Mouse (Mus musculus) frontal cortex, adult 2 months (tissue): ENCODE results near the gene 4930519P11Rik. TPM values are rescaled to one million over a fixed set of nuclear protein-coding genes. Genes with fewer than 3 reads are reported as not detected.
A peak's percentile ranks its signal among the peaks of the same experiment; 100 is the strongest.

Source experiments
- DNase-seq, 2 experiments: peaks; one replicate each; pipeline ENCODE4 v3.0.0; 2022; ENCODE audit warnings: low spot score in 1 of 2; ENCODE audit errors: extremely low spot score in 1 of 2
- polyA plus RNA-seq: library from polyadenylated mRNA; depleted of rRNA; stranded (reverse); fragments of >200 nt; gene quantifications from 2 replicates; pipeline ENCODE4 v1.2.3, GENCODE M21; 2012

The 4930519P11Rik gene
- polyA plus RNA-seq, 1 experiment: 0.48 TPM

DNA sequence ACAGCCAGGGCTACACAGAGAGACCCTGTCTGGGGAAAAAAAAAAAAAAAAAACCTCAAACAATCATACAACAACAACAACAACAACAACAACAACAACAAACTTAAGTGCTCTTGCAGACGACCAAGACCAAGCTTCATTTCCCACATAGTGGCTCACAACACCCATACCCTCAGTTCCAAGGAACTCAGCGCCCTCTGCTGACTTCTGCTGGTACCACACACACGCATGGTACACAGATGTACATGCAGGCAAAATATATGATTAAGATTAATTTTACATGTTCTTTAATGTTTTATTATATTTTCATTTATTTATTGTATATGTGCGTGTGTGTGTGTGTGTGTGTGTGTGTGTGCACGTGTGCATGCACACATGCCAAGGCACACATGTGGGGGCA is 26.8 kb downstream of the 4930519P11Rik start:
- DNase-seq: peak in 1 of 2 experiments; percentile 47

DNA sequence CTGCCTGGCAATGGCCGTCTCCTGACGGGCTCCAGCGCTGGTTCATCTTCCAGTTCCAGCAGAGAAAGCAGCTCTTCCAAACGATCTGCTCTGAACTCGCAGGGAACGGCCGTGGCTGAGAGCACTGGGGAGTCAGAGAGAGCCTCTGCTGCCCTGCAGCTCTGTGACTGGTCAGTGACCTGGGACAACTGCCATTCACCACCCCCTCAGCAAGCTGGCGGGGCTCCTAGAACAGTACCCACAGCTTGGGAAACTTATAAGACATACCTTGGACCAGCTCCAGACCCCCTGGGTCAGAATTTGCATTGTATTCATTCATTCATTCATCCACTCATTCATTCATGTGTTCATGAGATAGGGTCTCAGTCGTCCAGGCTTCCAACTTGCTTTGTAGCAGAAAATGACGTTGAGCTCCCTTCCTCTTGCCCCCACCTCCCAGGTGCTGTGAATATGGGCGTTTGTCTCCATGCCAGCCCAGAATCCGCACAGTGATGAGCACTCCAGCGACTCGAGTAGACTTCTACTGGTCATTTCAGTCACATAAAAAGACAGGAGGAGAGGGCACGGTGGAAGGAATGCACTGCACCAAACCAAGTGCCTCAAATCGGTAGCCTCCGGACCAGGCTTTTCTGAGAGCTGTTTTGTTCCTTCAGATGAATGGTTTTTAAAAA is 28.2 kb downstream of the 4930519P11Rik start:
- DNase-seq: no peak

DNA sequence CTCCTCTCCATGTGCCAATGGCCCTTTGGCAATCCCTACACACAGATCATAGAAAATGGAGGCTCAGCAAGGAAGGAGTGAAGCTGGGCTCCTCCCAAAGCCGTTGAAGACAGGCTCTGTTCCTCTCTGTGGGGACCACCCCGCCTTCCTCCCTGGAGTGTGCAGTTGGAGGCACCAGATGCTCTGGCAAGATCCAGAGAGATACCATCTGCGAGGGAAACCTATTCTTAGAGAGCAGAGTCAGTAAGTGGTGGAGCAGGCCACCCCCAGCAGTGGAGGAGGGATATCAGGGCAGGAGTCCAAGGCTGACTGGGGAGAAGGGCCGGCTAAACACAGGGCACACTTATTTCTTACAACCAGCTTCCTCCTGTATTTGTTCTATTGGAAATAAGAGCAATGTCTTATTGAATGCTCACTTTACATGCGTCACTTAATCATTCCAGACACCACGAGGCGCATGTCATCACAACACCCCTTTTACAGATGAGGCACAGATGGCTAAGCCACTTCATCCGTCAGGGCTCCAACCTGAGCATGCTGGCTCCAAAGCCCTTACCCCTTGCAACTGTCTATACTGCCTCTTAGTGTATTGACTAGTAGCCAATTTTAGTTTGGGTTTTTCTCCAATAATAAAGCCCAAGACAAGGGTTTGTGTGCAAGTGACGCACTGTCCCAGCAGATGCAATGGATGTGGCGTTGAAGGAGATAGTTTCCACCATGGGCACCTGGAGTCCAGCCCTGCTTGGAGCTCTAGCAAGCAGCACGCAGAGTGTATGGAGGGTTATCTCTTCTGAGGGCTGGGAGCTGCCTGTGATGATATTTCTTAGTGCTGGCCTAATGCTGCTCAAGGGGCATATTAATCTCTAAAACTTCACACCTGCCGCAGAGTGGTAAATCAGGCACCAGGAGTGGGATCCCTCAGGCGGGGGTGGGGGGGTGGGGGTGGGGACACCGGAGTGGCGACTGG is 29.0 kb downstream of the 4930519P11Rik start:
- peak; percentile 95 for DNase-seq

DNA sequence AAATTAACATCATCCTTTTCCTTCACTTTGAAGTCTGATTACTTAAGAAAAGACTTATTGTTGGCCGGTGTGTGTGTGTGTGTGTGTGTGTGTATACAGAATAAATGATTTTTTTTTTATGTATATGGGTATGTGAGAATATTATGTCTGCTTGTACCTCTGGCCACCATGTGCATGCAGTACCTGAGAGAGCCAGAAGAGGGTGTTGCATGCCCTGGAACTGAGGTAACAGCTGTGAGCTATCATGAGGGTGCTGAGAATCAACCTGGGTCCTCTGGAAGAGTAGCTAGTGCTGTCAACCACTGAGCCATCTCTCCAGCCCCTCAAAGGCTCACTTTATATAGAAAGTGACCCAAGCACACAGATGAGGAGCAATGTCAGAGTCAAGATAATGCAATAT is 31.8 kb downstream of the 4930519P11Rik start:
- no peak for DNase-seq

DNA sequence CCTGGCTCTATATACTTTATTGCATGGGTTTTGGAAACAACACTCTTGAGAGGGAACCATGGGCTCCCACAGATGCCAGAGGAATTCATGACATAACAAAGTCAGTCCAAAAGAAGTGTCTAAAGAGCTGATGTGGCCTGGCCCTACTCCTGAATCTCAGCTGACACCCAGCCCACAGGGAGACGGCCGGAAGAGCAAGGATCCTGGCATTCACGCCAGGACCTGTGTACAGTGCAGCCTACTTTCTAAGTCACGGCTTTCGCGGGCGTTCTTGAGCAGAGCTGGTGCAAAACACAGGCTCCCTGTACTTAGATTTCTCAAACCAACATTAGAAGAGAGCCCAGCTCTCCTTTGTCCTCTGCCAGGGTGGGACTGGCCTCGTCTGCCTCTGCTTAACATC is 32.7 kb downstream of the 4930519P11Rik start:
- no peak for DNase-seq

DNA sequence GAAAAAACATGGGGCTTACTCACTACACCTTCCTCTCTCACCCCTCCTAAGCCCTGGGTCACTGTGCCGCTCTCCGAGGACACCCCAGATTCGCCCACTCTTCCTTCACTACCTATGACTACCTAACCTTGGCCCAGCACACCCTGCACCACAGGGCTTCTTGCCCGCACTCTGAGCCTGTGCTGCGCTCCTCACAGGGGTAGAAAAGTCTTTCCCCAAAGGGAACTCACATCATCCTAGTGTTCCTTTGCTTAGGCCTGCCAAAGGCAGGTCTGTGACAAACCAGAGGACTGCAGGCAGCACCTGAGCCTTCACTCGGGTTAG is 35.5 kb downstream of the 4930519P11Rik start:
- no peak for DNase-seq

DNA sequence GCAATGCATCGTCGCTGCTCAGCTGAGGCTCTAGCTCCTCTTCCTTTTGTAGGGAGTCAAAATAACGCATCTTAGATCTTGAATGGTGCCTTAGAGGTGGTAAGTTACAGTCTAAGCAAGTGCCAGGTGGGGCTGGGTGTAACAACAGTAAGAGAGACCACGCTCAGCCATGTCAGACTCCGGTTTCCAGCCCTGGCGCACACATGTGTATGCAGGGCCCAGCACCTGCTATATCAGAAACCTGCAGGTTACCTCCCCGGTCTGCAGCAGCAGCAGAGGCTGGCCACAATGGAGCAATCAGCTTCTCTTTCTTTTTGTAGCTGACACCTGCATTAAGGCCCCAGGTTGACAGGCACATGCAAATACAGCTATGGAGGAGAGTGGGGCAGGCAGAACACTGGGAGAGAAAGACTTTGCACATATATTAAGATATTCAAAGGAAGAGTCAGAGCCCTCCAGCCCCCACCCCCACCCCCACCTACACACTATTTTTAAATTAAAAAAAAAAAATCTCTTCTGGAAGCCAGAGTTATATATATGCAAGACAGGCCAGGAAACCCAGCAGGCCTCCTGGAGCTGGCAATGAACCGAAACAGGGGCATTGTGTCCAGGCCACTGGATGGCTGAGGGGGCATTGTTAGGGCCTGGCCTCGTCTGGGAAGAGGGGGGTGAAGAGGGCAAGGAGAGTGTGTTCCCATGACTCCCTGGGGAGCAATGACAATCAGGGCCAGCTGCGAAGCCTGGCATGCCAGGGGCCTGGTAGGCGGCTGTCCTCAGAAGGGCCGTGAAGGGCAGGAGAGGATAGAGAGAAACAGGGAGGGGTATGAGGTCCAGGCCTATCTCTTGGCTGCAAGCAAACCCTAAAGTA is 36.1 kb downstream of the 4930519P11Rik start:
- DNase-seq: no peak

DNA sequence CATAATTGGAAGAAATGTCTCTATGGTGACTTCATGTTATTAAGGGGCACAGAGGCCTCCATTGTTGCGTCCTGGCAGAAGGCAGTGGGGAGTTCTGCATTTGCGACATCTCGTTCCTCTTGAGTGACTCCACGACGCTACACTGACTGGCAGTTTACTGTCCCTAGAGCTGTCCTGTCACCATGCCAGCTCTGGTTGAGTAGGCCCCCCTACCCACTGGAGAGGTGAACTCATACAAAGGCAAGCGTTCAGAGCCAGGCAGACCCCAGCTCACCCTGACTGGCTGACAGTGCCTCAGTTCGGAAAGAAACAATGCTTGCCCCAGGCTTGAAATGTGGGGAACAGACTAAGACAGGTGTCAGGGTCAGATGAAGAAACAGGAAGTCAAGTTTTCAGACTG is 39.0 kb downstream of the 4930519P11Rik start:
- DNase-seq: no peak

DNA sequence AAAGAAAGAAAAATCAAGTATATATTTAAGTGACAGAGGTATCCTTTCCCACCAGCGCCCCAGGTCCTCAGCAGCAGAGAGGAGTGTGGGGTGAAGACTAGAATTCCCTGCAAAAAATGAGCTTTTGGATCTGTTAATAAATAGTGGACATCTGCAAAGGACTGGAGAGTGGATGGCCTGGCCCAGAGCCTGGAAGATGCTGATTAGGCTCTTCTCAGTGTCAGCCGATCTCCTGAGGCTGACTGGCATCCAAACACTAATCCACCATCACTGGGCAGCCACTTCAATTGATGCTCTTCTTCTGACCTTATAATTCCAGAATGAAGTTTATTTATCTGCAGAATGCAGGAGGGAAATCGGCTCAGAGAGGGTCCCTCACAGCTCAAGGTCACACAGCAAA is 40.2 kb downstream of the 4930519P11Rik start:
- DNase-seq: no peak

DNA sequence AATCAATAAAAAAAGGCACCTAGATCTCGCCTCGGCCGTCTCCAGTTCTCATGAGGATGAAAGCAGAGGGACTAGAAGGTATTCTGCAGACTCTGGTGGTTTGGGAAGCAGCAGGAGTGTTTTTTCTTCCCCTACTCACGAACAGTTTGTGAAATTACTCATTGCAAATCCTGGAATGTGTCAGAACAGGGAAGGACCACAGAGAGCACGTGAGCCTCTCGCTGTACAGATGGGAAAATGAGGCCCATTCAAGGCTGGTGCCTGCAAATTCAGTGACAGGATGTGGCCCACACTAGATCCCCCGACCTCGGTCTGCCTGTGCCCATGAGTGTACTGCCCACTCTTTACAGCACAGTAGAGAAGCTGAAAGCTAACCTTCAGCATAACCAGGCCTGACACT is 41.3 kb downstream of the 4930519P11Rik start:
- DNase-seq: no peak

DNA sequence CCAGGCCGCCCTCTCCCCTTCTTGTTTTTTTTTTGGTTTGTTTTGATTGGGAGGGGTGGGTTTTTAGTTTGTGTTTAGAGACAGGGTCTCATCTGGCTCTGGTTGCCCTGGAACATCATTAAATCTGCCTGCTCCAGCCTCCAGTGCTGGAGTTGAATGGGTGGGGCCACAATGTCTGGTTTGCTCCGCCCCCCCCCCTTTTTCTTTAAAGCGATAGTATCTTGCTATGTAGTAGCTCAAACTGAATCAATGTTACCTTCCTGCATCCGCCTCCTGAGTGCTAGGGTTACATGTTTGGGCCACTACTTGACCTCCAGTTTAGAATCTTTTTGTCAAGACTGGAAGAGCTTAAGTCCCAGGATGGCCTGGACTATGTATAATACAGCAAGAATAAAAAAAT is 42.0 kb downstream of the 4930519P11Rik start:
- DNase-seq: no peak

DNA sequence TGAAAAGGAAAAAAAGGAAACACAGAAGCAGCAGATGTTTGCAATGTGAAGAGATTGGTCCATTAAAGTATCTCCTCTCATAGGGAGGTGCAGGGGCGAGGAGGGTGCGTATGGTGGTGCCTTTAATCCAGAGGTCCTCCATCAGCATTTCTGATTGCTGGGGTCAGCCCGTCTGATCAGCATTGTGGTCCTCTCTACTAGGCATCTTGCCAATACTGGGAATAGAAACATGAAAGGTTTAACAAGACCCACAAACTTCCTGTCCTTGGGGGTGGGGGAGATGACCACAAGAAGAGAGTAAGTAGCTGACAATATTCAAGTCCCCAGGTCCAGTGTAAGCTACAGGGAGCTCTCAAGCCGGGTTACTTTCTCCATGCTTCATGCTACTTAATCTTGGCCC is 42.6 kb downstream of the 4930519P11Rik start:
- no peak for DNase-seq

DNA sequence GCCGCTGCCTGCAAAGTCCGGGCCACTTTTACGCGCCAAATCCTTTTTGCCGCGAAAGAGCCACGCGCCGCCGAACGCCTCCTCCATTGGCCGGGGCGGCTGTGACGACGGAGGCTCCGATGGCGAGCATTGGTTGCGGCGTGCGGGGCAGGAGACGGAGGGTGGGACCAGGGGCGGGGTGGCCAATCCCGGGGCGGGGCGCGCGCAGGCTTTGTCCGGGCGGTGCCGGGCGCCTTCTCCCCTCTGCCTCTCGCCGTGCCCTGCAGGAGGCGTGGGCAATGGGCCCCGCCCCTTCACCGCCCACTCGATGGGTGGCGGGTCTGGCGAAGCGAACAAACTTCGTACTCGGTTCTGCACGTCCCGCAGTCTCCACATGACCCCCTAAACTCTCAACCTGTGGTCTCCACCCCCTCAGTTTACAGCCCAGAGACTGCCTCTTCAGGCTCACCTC is 43.4 kb downstream of the 4930519P11Rik start, which contains the start of gene E2f1:
Gene E2f1 (minus strand): TSS at position 57 of the 451 bp plus-strand sequence.
- DNase-seq: peak; percentile 87 to 92

DNA sequence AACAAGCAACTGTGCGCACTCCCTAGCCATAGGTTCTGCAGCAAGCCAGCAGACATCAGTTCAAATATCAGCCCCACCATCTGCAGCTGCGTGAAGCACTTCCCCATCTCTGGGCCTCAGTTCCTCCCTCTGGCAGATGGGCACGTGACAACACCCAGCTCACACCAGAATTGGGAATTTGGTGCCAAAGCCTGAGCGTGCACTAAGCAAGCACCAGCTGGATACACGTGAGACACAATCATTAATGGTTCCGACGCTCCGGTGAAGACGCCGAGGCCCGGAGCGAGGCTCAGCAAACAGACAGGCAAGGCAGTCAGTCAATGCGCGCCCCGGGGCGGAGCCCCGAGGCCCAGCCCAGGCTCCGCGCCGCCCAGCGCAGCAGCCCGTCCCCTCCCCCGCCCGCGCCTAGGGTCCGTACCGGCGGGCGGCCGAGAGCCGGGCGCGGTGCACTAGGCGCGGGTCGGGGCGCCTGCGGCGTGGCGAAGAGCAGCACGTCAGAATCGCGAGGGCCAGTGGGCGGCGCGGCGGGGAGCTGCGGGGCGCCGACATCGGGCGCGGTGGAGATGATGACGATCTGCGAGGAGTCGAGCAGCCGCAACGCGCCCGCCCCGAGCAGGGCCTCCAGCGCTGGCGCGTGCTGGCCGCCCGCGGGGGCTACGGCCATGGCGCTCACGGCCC is 44.0 kb downstream of the 4930519P11Rik start:
- no peak for DNase-seq

DNA sequence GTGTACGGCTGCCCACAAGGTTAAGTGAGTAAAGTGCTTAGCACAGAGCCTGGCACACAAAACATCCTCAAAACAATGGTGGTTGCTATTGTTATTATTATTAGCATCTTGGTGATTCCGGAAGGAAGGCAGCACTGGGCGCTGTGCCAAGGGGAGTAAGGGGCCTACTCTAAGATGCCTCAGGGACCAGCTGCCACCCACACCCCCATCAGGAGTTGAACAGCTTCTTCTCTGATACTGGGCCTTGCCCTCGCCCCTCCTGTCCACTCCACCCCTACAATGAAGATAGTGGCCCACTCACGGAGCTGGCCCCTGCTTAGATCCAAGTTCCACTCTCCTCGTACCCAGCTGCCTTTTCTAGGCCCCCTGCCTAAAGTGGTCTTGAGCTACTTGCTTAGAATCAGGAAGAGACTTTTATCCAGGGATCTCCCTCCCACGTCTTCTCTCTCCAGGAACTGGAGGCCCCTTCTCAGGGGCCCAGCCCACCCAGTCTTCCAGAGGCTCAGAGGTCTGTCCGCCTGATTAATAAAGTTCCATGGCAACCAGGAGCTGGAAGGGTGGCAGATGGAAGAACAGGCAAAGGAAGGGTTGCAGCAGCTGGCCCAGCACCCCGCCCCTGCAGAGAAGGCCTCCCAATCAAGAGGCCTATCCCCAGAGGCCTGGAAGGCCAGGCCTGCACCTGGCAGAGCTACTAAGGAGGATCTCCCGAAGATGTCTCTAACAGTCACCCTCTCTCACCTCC is 44.7 kb downstream of the 4930519P11Rik start:
- DNase-seq: no peak

DNA sequence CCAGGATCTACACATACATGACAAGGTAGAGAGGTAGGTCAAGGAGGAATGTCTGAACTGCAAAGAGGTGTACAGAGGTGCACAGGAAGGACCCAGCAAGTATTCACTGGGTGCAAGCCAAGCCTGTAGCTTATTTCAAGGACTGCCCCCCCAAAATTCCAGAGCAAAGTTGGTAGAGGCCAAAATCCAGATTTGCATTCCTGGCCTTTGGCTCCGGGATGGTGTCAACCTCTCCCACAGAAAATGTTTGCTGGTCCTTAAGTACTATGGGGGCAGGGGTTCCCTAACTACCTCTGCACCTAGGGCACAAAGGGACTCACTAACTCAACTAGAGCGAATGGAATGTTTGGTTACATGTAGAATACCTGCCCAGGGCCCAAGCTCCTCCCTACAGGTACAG is 45.5 kb downstream of the 4930519P11Rik start:
- DNase-seq: no peak

DNA sequence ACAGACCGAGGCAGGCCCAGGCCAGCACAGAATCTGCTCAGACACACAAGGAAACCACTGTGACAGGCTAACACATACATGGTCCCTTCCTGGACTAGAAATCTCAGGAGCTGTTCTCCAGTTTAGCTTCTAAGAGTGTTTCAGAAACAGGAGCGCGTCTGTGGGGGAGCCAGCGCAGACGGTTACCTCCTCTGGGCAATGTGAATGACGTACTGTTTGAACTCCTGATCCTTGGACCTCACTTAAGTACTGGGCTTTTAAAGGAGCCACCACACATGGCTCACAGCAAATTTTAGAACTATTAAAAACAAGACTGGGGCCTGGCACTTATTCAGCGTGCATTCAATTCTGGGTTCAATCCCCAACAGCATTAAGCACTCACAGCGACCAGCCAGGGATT is 46.6 kb downstream of the 4930519P11Rik start:
- no peak for DNase-seq

DNA sequence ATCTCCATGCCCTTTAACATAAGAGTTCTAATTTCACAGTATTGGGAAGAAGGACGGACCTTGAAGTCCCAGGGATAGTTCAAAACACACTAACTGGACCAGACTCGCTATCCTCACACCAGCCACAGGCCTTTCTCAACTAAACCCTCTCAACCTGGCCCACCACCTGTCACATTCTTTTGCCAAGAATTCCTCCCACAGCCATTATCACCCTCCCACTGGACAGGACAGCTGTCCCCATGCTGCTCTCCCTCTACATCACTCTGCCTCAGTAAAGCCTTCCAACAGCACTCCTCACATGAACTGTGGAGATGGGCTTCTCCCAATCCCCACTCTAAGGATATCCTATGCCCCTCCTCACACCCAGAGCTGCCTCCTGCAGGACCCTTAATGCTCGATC is 47.7 kb downstream of the 4930519P11Rik start:
- peak in 1 of 2 experiments; percentile 59 for DNase-seq

DNA sequence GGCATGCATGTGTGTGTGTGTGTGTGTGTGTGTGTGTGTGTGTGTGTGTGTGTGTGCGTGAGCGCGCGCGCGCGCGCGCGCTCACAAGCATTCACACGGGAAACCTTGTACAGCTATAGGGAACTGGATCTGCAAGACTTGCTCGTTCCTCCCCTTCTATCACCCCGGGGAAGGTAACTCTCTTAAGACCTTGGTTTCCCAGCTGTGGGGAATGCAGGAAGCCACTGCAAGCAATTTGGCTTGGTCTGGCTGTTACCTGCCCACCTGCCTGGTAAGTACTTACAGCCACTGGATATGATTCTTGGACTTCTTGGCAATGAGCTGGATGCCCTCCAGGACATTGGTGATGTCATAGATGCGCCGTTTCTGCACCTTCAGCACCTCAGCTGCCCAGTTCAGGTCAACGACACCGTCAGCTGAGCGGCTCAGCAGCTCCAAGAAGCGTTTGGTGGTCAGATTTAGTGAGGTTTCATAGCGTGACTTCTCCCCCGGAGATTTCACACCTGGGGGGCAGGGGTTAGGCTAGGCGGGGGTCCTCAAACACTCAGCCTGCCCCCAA is 49.5 kb downstream of the 4930519P11Rik start:
- DNase-seq: no peak
